Mouse (Mus musculus): Measurements from ENCODE around the gene Prr18.

Prr18 gene

DNA sequence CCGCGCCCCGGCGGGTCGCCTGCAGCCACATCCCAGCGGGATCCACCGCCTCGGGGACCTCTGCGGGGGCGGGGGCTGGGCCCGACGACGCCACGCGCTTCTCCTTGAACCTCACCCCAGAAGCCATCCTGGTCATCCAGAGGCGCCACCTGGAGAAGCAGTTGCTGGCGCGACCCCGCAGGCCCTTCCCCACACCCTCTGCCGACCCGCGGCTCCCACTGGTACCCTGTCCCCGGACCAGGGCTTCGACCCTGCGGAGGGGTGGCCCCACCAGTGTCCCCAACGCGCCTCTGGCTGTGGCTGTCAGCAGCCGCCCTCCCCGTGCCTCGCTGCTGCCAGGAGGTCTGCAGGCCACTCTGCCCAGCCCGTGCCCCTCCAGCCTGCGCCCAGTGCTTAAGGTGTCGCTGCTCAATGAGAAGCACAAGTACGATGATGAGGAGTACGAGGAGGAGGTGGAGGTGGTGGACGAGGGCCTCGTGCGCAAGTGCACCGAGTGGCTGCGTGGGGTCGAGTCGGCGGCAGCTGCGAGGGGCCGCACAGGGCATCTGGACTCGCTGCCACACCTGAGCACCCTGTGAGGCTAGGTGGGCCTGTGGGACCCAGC lies 4.2 kb downstream of the Prr18 start:
- DNase-seq: no peak

- DNase-seq: no peak
These were observed 5.4 kb downstream of the Prr18 start for GRCm38 (mm10) chr17:8342706-8343105.

- no peak for DNase-seq
These were observed 6.2 kb downstream of the Prr18 start for GRCm38 (mm10) chr17:8343416-8343815.

- no peak for DNase-seq
These were observed 10.6 kb downstream of the Prr18 start for GRCm38 (mm10) chr17:8347765-8348285.

DNA sequence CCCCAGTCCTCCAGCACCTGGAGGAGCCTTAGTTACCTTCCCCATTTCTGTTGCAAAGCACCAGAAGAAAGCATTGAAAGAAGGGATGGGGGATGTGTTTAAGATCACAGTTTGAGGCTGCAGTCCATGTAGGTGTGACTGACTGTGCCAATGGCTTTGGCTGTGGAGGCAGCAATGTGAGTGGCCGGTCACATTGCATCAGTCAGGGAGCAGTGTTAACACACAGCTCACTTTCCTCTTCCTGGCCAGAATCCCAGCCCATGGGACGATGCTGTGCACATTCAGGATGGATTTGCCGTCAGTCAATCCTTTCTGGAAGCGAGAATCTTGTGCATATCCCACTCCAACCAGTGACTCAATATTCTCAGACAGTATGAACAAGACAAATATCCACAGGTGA lies 11.7 kb downstream of the Prr18 start:
- no peak for DNase-seq

GRCm38 (mm10) chr17:8351088-8351487 lies 13.8 kb downstream of the Prr18 start:
- DNase-seq: peak; percentile 68

DNA sequence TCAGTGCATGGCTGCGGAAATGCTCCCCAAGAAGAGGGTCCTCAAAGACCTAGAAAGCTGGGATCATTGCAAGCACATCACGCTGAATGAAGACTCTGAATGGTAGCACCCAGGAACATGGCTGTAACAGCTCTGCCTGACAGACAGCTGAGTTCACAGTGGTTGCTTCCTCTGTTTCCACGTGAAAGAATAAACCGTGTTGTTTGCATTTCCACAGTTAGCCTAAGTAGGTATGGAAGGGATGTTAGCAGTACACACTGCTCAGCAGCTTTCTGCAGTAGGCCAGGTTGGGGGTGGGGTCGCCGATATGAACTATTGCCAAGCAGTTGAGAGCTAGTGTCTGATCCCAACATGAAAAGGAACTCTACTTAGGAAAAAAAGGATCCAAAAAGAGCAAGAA lies 18.4 kb downstream of the Prr18 start, which contains the start of gene T2:
TSS of gene T2 (plus strand) at position 301 of the 400 bp plus-strand sequence.
- DNase-seq: no peak

- DNase-seq: no peak
These were observed 20.2 kb downstream of the Prr18 start for GRCm38 (mm10) chr17:8357498-8357897.

- no peak for DNase-seq
These were observed 23.6 kb downstream of the Prr18 start for GRCm38 (mm10) chr17:8360876-8361275.

- no peak for DNase-seq
These were observed 24.2 kb downstream of the Prr18 start for GRCm38 (mm10) chr17:8361281-8362103.

- peak; percentile 52 for DNase-seq
These were observed 30.5 kb downstream of the Prr18 start for GRCm38 (mm10) chr17:8367514-8368480.

DNA sequence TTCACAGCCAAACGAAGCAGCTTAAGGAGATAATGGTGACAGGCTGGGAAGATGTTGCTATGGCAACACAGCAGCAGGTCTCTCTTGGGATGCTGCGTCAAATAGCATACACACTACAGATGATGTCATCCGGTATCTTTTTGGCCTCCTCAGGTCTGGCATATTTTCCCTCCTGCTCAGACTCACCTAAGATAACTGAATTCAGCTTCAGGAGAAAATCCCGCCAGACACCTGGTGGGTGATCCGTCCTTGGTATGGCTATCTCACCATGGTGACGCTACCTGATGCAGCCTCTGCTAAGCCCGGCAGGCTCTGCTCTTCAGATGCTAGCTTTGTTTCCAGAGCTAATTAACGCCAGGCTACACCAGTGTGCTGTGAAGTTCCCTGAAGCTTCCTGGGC lies 31.3 kb downstream of the Prr18 start:
- peak; percentile 80 for DNase-seq

- DNase-seq: no peak
These were observed 31.9 kb downstream of the Prr18 start for GRCm38 (mm10) chr17:8369171-8369570.

- DNase-seq: no peak
These were observed 33.5 kb downstream of the Prr18 start for GRCm38 (mm10) chr17:8370634-8371229.

DNA sequence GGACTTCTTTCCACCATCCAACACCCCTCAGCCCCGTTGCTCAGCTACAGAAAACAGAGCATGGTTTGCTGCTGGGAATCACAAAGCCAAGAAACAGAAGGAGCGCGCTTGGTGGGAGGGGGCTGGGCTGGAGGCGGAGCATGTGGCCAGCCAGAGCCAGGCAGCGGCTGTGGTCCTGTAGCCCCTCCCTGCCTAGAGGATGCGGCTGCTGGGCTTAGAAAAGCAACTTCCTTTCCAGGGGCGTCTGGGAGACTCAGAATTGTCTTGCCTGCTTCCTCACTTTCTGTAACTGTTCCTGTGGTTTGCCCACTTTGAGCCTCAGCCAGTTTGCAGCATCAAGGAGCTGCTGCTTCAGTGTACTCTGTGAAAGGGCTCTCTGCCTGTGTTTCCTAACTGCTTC lies 34.6 kb downstream of the Prr18 start:
- peak; percentile 86 for DNase-seq

DNA sequence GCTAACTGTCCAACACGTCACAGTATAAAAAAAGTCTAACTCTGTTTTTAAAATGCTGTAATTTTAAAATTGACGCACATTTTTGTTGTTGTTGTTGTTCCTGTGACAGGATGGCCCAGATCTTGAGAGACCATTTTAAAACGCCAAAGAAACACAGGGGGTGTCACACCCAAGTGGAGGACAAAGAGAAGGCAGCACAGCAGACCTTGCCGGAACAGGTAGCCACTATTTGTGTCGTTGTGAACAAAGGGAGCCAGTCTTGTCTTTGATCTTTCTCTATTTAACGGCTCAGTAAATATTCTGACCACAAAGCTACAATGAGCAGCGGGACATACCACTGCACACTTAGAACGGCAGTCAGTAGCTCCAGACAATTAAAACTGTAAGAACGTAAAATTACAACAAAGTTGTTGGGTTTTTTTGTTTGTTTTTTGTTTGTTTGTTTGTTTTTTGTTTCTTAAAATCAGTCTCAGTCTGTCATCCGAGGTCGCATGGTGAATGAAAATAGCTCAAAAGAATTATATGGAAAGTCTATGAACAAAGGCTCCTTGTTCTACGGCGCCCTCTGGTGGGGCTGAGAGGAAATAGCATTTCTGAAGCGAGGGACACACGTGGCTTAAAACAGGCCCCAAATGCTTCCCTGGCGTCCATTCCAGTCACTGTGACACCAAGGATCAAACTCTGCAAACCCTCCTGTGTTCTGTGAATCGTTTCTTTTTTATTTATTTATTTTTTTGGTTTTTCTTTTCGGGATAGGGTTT lies 35.2 kb downstream of the Prr18 start:
- DNase-seq: peak; percentile 81

- DNase-seq: no peak
These were observed 40.0 kb downstream of the Prr18 start for GRCm38 (mm10) chr17:8377298-8377697.

- DNase-seq: no peak
These were observed 48.2 kb downstream of the Prr18 start for GRCm38 (mm10) chr17:8385441-8385840.

DNA sequence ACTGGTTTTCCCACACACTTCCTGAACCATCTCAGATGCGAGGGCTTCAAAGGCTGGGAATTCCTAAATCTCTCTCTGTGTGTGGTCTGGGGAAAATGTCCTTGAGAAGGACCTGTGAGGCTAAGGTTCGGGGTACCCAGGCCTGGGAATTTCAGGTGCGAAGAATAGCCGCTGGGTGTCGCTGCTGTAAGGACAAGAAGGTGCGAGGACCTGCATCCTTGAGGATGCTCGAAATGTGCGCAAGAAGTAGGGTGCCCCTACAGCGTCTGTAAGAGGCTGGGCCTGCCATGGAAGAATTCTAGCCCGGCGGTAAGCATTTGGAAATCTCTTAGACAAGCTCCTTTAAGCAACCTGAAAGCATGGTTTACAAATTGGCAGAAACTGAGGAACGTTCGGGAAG lies 51.2 kb downstream of the Prr18 start:
- DNase-seq: peak; percentile 43

GRCm38 (mm10) chr17:8388990-8389789 lies 51.9 kb downstream of the Prr18 start:
- DNase-seq: no peak

- no peak for DNase-seq
These were observed 52.5 kb downstream of the Prr18 start for GRCm38 (mm10) chr17:8389790-8390095.
